Mouse (Mus musculus) forebrain, embryonic 11.5 days (tissue): ENCODE measurements around the gene Aspdh. TPM values are rescaled to one million over a fixed set of nuclear protein-coding genes. Genes with fewer than 3 reads are reported as not detected.

Experiments
- ATAC-seq: fragments of 200-750 bp; cut with Nextera tagmentation; replicated peaks from 2 replicates; pipeline ENCODE4 v1.8.0; 2017; ENCODE audit warnings: moderate TSS enrichment; ENCODE audit not compliant: low FRiP score
- DNase-seq: peaks from one replicate; pipeline ENCODE4 v3.0.0-alpha.2; 2017; ENCODE audit warnings: low spot score
- H3K27ac ChIP-seq: fragments of 300-500 bp; sonication (generic); 2 replicates; pipeline ENCODE4 v1.5.1; 2014; ENCODE audit warnings: low read depth, low read length
- H3K27me3 ChIP-seq: fragments of 300-500 bp; sonication (generic); 2 replicates; pipeline ENCODE4 v1.6.1; 2014; ENCODE audit warnings: mild to moderate bottlenecking, low read length, mixed read lengths; ENCODE audit not compliant: control insufficient read depth, insufficient read depth
- H3K36me3 ChIP-seq: fragments of 300-500 bp; sonication (generic); 2 replicates; pipeline ENCODE4 v1.6.1; 2014; ENCODE audit warnings: mild to moderate bottlenecking, low read length, moderate library complexity, mixed read lengths; ENCODE audit not compliant: control insufficient read depth, insufficient read depth
- H3K4me1 ChIP-seq: fragments of 300-500 bp; sonication (generic); replicated peaks from 2 replicates; pipeline ENCODE4 v1.6.1; 2014; ENCODE audit warnings: low read length, mixed read lengths; ENCODE audit not compliant: control insufficient read depth, insufficient read depth
- H3K4me2 ChIP-seq: fragments of 300-500 bp; sonication (generic); 2 replicates; pipeline ENCODE4 v1.6.1; 2014; ENCODE audit warnings: low read depth, mild to moderate bottlenecking, low read length, moderate library complexity, mixed read lengths; ENCODE audit not compliant: severe bottlenecking
- H3K4me3 ChIP-seq: fragments of 300-500 bp; sonication (generic); 2 replicates; pipeline ENCODE4 v1.5.1; 2014; ENCODE audit warnings: low read depth, low read length
- H3K9ac ChIP-seq: fragments of 300-500 bp; sonication (generic); 2 replicates; pipeline ENCODE4 v1.6.1; 2014; ENCODE audit warnings: low read length
- H3K9me3 ChIP-seq: fragments of 300-500 bp; sonication (generic); 2 replicates; pipeline ENCODE4 v1.6.1; 2016; ENCODE audit warnings: low read length, mixed read lengths; ENCODE audit not compliant: control insufficient read depth
- WGBS: fragments of 180-500 bp; shearing (Covaris S2); extraction: QIAGEN DNeasy Blood & Tissue Kit; methylation state at CpG from one replicate; pipeline ENCODE4 v1.1.7; 2014; 5-methylcytosine and 5-hydroxymethylcytosine counted together
- polyA plus RNA-seq: library from polyadenylated mRNA; unstranded; fragments of >200 nt; fragmentation: Nextera tagmentation; extraction: Ambion mirVana; gene quantifications from 2 replicates; pipeline ENCODE4 v1.2.1, GENCODE M21; 2014

Aspdh gene
- polyA plus RNA-seq, 1 experiment from 2014 or later, result 2.6 TPM

GRCm38 (mm10) chr7:44466888-44467311 lies 1.7 kb downstream of the Aspdh start:
- 87% methylated on average over 16 of the region's 16 CpGs for WGBS
- Histone ChIP-seq H3K4me2 (no peak overlapping the region), H3K27ac (no peak overlapping the region)

GRCm38 (mm10) chr7:44467811-44468411 lies 2.7 kb downstream of the Aspdh start, which contains the start of gene Josd2:
TSS of gene Josd2 (plus strand) at chr7:44467980.
- 1% methylated on average over 42 of the region's 42 CpGs for WGBS
- Histone ChIP-seq H3K9me3 (no peaks in the 10 kb centered on the region), H3K27me3 (no peaks in the 10 kb centered on the region), H3K4me3 (peak within 1 kb of the TSS; percentile 55), H3K36me3 (no peaks in the 10 kb centered on the region), H3K4me2 (peak within 1 kb of the TSS; percentile 67), H3K27ac (peak within 1 kb of the TSS; percentile 87), H3K4me1 (peaks cover 18% of the 10 kb centered on the region), H3K9ac (peak within 1 kb of the TSS; percentile 72)
- DNase-seq (peak; percentile 96), ATAC-seq (peak; percentile 94)

More at GRCm38 (mm10) chr7:44466888-44467311, 1.7 kb downstream of the Aspdh start:
- no peaks in the 10 kb centered on the region; the same call in 1 of the 2 replicates for H3K36me3 ChIP-seq
- peaks cover 5% of the 10 kb centered on the region for H3K27me3 ChIP-seq
- no peaks in the 10 kb centered on the region for H3K9me3 ChIP-seq
- no peak for ATAC-seq
- H3K4me1 ChIP-seq, result peaks cover 21% of the 10 kb centered on the region
- peak; percentile 59 for DNase-seq
- peak overlapping the region; percentile 55 for H3K4me3 ChIP-seq
- no peak overlapping the region for H3K9ac ChIP-seq

- Histone ChIP-seq H3K36me3 (no peaks in the 10 kb centered on the region), H3K4me2 (peak overlapping the region; percentile 67), H3K4me3 (peak overlapping the region; percentile 55), H3K9ac (peak overlapping the region; percentile 72), H3K27ac (peak overlapping the region; percentile 87), H3K4me1 (peaks cover 22% of the 10 kb centered on the region), H3K9me3 (no peaks in the 10 kb centered on the region), H3K27me3 (no peaks in the 10 kb centered on the region)
- DNase-seq (peak; percentile 59), ATAC-seq (no peak)
- WGBS, result 67% methylated on average over 15 of the region's 15 CpGs
Observed at GRCm38 (mm10) chr7:44468644-44469285, 3.6 kb downstream of the Aspdh start.

GRCm38 (mm10) chr7:44469677-44470675 lies 4.8 kb downstream of the Aspdh start:
- Histone ChIP-seq H3K27me3 (no peaks in the 10 kb centered on the region), H3K4me2 (no peak overlapping the region), H3K9ac (no peak overlapping the region), H3K27ac (0 out of 2 replicates have a peak overlapping the region, but pooled peaks have one; percentile 87), H3K4me3 (no peak overlapping the region), H3K4me1 (peaks cover 19% of the 10 kb centered on the region), H3K9me3 (no peaks in the 10 kb centered on the region), H3K36me3 (no peaks in the 10 kb centered on the region)
- 85% methylated on average over 16 of the region's 16 CpGs for WGBS
- DNase-seq (peak; percentile 54), ATAC-seq (no peak)

- DNase-seq (peak; percentile 47), ATAC-seq (no peak)
- Histone ChIP-seq H3K36me3 (no peaks in the 10 kb centered on the region), H3K4me3 (no peak overlapping the region), H3K4me1 (peaks cover 22% of the 10 kb centered on the region), H3K9me3 (no peaks in the 10 kb centered on the region), H3K4me2 (no peak overlapping the region), H3K27me3 (no peaks in the 10 kb centered on the region), H3K27ac (no peak overlapping the region), H3K9ac (no peak overlapping the region)
- 87% methylated on average over 16 of the region's 16 CpGs for WGBS
Observed at GRCm38 (mm10) chr7:44470696-44471612, 5.8 kb downstream of the Aspdh start.

- H3K27ac ChIP-seq, result no peak overlapping the region
- no peaks in the 10 kb centered on the region for H3K9me3 ChIP-seq
- no peaks in the 10 kb centered on the region for H3K27me3 ChIP-seq
- no peak overlapping the region for H3K4me3 ChIP-seq
- ATAC-seq, result no peak
- WGBS, result 51% methylated on average over 6 of the region's 6 CpGs
- DNase-seq, result peak; percentile 49
- H3K4me2 ChIP-seq, result no peak overlapping the region
- H3K4me1 ChIP-seq, result peaks cover 22% of the 10 kb centered on the region
- H3K36me3 ChIP-seq, result no peaks in the 10 kb centered on the region
- H3K9ac ChIP-seq, result no peak overlapping the region
Observed at GRCm38 (mm10) chr7:44471880-44472557, 6.8 kb downstream of the Aspdh start.

- Histone ChIP-seq H3K36me3 (no peaks in the 10 kb centered on the region), H3K9me3 (no peaks in the 10 kb centered on the region), H3K27ac (no peak overlapping the region), H3K27me3 (no peaks in the 10 kb centered on the region), H3K9ac (no peak overlapping the region), H3K4me3 (no peak overlapping the region), H3K4me1 (peaks cover 22% of the 10 kb centered on the region), H3K4me2 (no peak overlapping the region)
- no peak for DNase-seq
- 17% methylated on average over 1 of the region's 1 CpGs for WGBS
- ATAC-seq, result no peak
Observed at GRCm38 (mm10) chr7:44472558-44472885, 7.3 kb downstream of the Aspdh start.
